Mouse (Mus musculus): ENCODE measurements around the gene Prpf18.

DNA sequence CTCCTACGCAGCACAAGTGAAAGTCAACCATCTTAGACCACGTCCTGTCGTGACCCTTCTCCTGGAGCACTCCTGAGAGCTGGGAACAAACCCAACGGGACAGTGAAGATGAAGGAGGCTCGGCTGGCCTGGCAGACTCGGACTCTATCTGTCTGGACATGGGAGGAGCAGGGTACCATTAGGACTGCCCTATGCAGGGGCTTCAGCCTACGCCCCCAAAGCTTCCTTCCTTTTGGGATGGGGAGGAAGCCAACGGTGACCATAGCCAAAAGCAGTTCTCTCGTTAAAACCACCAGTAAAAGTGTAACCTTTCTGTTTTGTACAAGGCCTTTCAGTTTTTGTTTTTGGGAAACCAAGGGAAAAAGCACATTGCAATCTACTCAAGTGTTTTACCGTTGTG, 40.2 kb downstream of the Prpf18 start:
- TF ChIP-seq CTCF (IDR thresholded peaks at IDR 0.05; ENCODE audit: extremely low read depth, insufficient read depth, insufficient read length, insufficient replicate concordance) (no peak), POLR2A (IDR thresholded peaks at IDR 0.05; ENCODE audit: low read depth, low read length) (no peak)
